Mouse (Mus musculus) cortical plate, adult 2 months (tissue): ENCODE measurements at regions not wholly inside any gene's neighbourhood (a gene's known extent, or its start where the extent isn't known, plus 50 kb on each side); places are given as distances from the start of the nearest gene placed in this dataset.

Source experiments
- H3K27ac ChIP-seq: fragments of 200-500 bp; 2 replicates; pipeline ENCODE4 v1.5.1; 2012; ENCODE audit warnings: low read length, control low read depth, inconsistent platforms; ENCODE audit not compliant: insufficient read depth
- H3K4me1 ChIP-seq: fragments of 200-500 bp; 2 replicates; pipeline ENCODE4 v1.6.1; 2011; ENCODE audit warnings: low read length; ENCODE audit not compliant: control insufficient read depth, insufficient read depth
- H3K4me3 ChIP-seq: fragments of 200-500 bp; 2 replicates; pipeline ENCODE4 v1.5.1; 2011; ENCODE audit warnings: mild to moderate bottlenecking, low read length, control low read depth; ENCODE audit not compliant: insufficient read depth
- CTCF ChIP-seq: fragments of 200-500 bp; IDR thresholded peaks from 2 replicates; pipeline ENCODE4 v1.5.1; 2011; ENCODE audit warnings: mild to moderate bottlenecking, control low read depth, low read length; ENCODE audit not compliant: insufficient read depth; ENCODE audit errors: extremely low read depth
- POLR2A ChIP-seq: fragments of 200-500 bp; IDR thresholded peaks from 2 replicates; pipeline ENCODE4 v1.6.1; 2011; ENCODE audit warnings: mild to moderate bottlenecking, low read length, control low read depth; ENCODE audit not compliant: insufficient read depth; ENCODE audit errors: extremely low read depth

DNA sequence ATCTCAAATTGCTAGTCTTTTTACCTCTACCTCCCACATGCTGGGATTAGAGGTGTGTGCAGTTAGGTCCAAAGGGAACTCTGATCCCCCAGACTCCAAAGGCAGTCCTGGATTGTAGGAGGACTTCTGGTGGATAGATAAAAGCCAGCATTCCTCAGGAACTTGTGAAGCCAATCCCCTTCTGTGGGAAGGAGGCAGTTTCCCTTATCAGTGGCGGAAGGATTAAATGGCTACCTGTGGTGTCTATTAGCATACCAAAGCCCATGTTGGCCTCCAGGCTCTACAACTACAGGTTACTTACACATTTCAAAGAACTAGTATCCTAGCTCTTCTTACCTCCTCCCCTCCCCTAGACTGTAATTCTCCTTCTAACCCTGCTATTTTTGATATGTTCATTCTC, 78.6 kb upstream of the Chd6 start:
- H3K4me3 ChIP-seq, result no peak overlapping the region
- TF ChIP-seq CTCF, result no peak
- TF ChIP-seq POLR2A, result no peak
- no peak overlapping the region for H3K27ac ChIP-seq
- no peaks in the 10 kb centered on the region for H3K4me1 ChIP-seq

DNA sequence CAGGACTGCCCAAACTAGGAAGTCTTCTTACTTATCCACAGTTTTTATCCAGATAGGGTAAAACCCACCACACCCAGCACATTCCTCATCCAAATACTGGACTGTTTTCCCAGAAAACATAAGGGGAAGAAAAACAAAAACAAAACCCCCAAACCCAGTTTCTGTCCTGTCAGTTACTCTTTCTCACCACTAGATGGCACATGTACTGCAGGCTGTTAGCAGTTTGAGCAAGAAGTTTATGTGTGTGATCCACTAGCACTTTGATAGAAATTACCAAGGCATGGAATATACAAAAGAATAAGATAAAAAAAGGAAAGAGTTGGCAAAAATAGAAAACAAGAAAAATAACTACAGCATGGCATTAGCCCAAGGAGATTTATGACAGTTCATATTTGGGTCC, 76.2 kb upstream of the Chd6 start:
- TF ChIP-seq POLR2A, result no peak
- TF ChIP-seq CTCF, result peak; percentile 60
- Histone ChIP-seq H3K4me1 (no peaks in the 10 kb centered on the region), H3K4me3 (no peak overlapping the region)

DNA sequence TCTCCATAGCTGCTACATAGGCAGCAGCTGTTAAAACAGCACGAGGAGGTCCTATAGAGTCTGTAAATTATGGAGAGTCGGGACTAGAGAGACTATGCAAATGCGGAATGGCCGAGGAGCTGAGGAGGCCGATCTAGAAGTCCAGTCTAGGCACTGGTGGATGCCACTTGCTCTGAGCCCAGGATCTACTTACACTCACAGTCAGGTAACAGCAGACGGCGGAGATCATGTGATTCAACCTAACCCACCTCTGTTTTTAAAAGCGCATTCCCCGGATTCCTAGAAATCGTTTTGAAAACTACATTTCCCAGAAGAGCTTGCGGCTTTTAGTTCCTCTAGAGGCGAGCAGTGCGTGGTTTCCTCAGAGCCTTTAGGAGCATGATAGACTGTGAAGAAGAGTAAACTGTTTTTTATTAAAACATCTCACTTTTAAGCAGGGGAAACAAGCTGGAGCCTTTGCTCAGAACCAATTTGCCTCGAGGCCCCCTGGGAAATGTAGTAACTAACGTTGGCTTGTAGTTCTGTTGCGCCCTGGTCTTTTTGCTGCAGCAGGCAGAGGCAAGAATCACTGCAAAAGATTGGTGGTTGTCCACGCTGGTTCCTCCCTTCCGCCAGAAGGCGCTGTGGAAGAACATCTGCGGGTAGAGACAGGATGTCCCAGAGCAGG, 68.6 kb upstream of the Chd6 start:
- TF ChIP-seq CTCF (peak; percentile 53), POLR2A (0 out of 2 replicates have a peak, but pooled peaks have one; percentile 43)
- Histone ChIP-seq H3K27ac (0 out of 2 replicates have a peak overlapping the region, but pooled peaks have one; percentile 4), H3K4me1 (no peaks in the 10 kb centered on the region), H3K4me3 (peak overlapping the region; percentile 51)

More for the DNA sequence above, 76.2 kb upstream of the Chd6 start:
- H3K27ac ChIP-seq, result no peak overlapping the region

DNA sequence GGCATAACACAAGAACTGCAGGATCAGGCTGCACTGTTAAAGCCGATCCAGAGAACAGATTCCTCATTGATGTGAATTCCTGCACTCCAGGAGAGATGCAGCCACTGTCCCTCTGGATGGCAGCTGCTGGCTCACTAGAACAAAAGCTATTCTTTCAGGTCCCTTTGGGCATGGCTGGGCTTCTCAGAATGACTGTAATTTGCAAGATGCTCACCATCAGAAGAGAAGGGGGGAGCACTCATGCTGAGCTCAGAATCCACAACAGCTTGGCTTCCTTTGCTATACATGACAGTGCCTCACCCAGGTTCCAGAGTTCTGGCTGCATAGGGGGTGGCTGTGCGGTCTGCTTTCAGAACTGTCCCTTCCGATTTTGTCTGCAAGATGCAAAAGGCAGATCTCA, 57.8 kb upstream of the Chd6 start:
- Histone ChIP-seq H3K27ac (no peak overlapping the region), H3K4me3 (no peak overlapping the region), H3K4me1 (0 out of 2 replicates have a peak, but pooled peaks cover 3% of the 10 kb centered on the region)
- no peak for TF ChIP-seq POLR2A
- TF ChIP-seq CTCF, result no peak

DNA sequence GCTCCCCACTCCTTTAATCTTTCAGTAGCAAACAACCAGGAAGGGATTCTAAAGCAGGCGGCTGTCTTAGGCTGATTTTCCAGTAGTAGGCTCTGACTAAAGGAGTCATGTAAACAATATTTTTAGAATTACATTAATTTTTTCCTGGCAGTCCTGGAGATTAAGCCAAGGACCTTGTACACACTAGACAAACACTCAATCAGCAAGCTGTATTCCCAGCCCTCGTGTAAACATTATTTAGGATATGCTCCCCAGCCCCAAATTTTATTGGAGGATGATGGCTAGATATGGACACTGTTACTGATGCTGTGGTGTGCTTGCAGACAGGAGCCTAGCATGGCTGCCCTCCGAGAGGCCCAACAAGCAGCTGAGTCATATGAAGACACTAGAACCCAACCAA, 56.6 kb upstream of the Chd6 start:
- no peak for TF ChIP-seq POLR2A
- TF ChIP-seq CTCF, result no peak
- H3K4me3 ChIP-seq, result no peak overlapping the region
- H3K27ac ChIP-seq, result no peak overlapping the region
- 0 out of 2 replicates have a peak, but pooled peaks cover 3% of the 10 kb centered on the region for H3K4me1 ChIP-seq

DNA sequence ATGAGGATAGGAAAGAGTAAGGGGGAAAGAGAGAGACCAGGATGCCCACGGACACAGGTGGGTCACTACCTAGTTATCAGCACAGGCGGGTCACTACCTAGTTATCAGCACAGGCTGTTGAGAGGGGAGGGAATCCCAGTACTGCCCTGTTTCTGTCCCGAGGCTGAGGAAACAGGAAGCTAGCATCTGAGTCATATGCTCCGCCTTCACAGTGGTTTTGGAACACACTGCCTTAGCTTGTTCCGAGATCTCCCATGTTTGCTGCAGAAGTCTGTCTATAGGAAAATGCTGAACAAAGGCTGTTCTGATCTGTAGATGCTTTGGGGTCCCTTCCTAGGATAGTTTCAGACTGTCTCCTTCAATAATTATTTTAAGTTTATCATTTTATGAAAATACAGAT, 55.4 kb upstream of the Chd6 start:
- H3K4me1 ChIP-seq, result 0 out of 2 replicates have a peak, but pooled peaks cover 3% of the 10 kb centered on the region
- no peak overlapping the region for H3K4me3 ChIP-seq
- no peak for TF ChIP-seq CTCF
- TF ChIP-seq POLR2A, result no peak
- H3K27ac ChIP-seq, result no peak overlapping the region
